ENCODE assay signal across 9 mouse cellular contexts in genomic region chr12:4769333-4769723, GRCm38 (mm10). TPM values are rescaled to one million over a fixed set of nuclear protein-coding genes. Genes with fewer than 3 reads are reported as not detected.
DNase-seq lines count a peak whose midpoint lies in the region; ATAC-seq and TF ChIP-seq lines count a peak whose summit lies in the region.
"Had no signal": no experiment of that assay in that cellular context is flagged by ENCODE, and none has a peak within 500 bp of the region (broad histone marks: within the 10 kb centered on the region; RNA-seq: fewer than 3 reads in every experiment).

No protein-coding gene starts in this region.

- H3K9me3 ChIP-seq in kidney, postnatal 0 days (replicated peaks; ENCODE audit: low read length), result no peaks in the 10 kb centered on the region
- no peaks in the 10 kb centered on the region for H3K9me3 ChIP-seq in embryonic facial prominence, embryonic 14.5 days (ENCODE audit: control insufficient read depth, low read length)
- no peaks in the 10 kb centered on the region for H3K9me3 ChIP-seq in intestine, embryonic 15.5 days
- no peaks in the 10 kb centered on the region for H3K9me3 ChIP-seq in midbrain, embryonic 16.5 days (replicated peaks; ENCODE audit: control insufficient read depth, low read length, poor library complexity, severe bottlenecking)

- H3K27ac ChIP-seq in kidney, postnatal 0 days, result peak overlapping the region; percentile 91
- H3K27ac ChIP-seq in embryonic facial prominence, embryonic 14.5 days (replicated peaks; ENCODE audit: low read depth, low read length), result peak overlapping the region; percentile 86; the same call in 1 of the 2 replicates
- H3K27ac ChIP-seq in intestine, embryonic 15.5 days, result peak overlapping the region; percentile 92; the same call in 1 of the 2 replicates
- H3K27ac ChIP-seq in midbrain, embryonic 16.5 days (ENCODE audit: low read length), result peak overlapping the region; percentile 99

- peak overlapping the region; percentile 77 for H3K4me2 ChIP-seq in kidney, postnatal 0 days (ENCODE audit: low read length)
- peak overlapping the region; percentile 79 for H3K4me2 ChIP-seq in embryonic facial prominence, embryonic 14.5 days (ENCODE audit: low read depth, low read length)
- peak overlapping the region; percentile 89 for H3K4me2 ChIP-seq in intestine, embryonic 15.5 days (replicated peaks)
- peak overlapping the region; percentile 68 for H3K4me2 ChIP-seq in midbrain, embryonic 16.5 days (ENCODE audit: low read length)

- no peak for TF ChIP-seq CTCF in kidney, postnatal 0 days (IDR thresholded peaks at IDR 0.05; ENCODE audit: low read depth)

- no peak; the same call in 1 of the 2 replicates for ATAC-seq in kidney, postnatal 0 days (replicated peaks; ENCODE audit: low FRiP score, low read depth)
- peak; percentile 41; the same call in 1 of the 2 replicates for ATAC-seq in embryonic facial prominence, embryonic 14.5 days (ENCODE audit: low read depth)
- ATAC-seq in intestine, embryonic 15.5 days, result peak; percentile 35; the same call in 1 of the 2 replicates
- ATAC-seq in midbrain, embryonic 16.5 days, result peak; percentile 61

- no peaks in the 10 kb centered on the region for H3K27me3 ChIP-seq in kidney, postnatal 0 days (ENCODE audit: insufficient read depth, low read length)
- H3K27me3 ChIP-seq in embryonic facial prominence, embryonic 14.5 days (replicated peaks; ENCODE audit: control insufficient read depth, insufficient read depth, low read length), result no peaks in the 10 kb centered on the region
- H3K27me3 ChIP-seq in intestine, embryonic 15.5 days (replicated peaks), result no peaks in the 10 kb centered on the region
- no peaks in the 10 kb centered on the region for H3K27me3 ChIP-seq in midbrain, embryonic 16.5 days (ENCODE audit: control insufficient read depth, insufficient read depth, low read depth, low read length)
- H3K27me3 ChIP-seq: Patski had no signal

- 0 out of 2 replicates have a peak, but pooled peaks cover 4% of the 10 kb centered on the region for H3K4me1 ChIP-seq in kidney, postnatal 0 days (replicated peaks; ENCODE audit: insufficient read depth, low read length)
- H3K4me1 ChIP-seq in embryonic facial prominence, embryonic 14.5 days (ENCODE audit: control insufficient read depth, insufficient read depth, low read length), result peaks cover 5% of the 10 kb centered on the region; the same call in 1 of the 2 replicates
- H3K4me1 ChIP-seq in intestine, embryonic 15.5 days (replicated peaks), result 0 out of 2 replicates have a peak, but pooled peaks cover 4% of the 10 kb centered on the region
- H3K4me1 ChIP-seq in midbrain, embryonic 16.5 days (ENCODE audit: control insufficient read depth, insufficient read depth, low read length), result no peaks in the 10 kb centered on the region

- H3K36me3 ChIP-seq in kidney, postnatal 0 days (ENCODE audit: insufficient read depth, low read length), result no peaks in the 10 kb centered on the region
- no peaks in the 10 kb centered on the region for H3K36me3 ChIP-seq in embryonic facial prominence, embryonic 14.5 days (ENCODE audit: control insufficient read depth, insufficient read depth, low read length)
- no peaks in the 10 kb centered on the region for H3K36me3 ChIP-seq in intestine, embryonic 15.5 days
- H3K36me3 ChIP-seq in midbrain, embryonic 16.5 days (ENCODE audit: control insufficient read depth, insufficient read depth, low read length), result no peaks in the 10 kb centered on the region

- peak overlapping the region; percentile 72 for H3K4me3 ChIP-seq in kidney, postnatal 0 days (replicated peaks; ENCODE audit: low read depth, low read length)
- H3K4me3 ChIP-seq in embryonic facial prominence, embryonic 14.5 days (ENCODE audit: low read depth, low read length), result peak overlapping the region; percentile 58
- peak overlapping the region; percentile 69 for H3K4me3 ChIP-seq in intestine, embryonic 15.5 days (replicated peaks)
- peak overlapping the region; percentile 72 for H3K4me3 ChIP-seq in midbrain, embryonic 16.5 days (ENCODE audit: low read depth, low read length)

- WGBS in kidney, postnatal 0 days, result 19% methylated on average over 13 of the region's 13 CpGs
- 17% methylated on average over 13 of the region's 13 CpGs for WGBS in embryonic facial prominence, embryonic 14.5 days
- 22% methylated on average over 13 of the region's 13 CpGs for WGBS in intestine, embryonic 15.5 days
- WGBS in midbrain, embryonic 16.5 days, result 15% methylated on average over 13 of the region's 13 CpGs

- DNase-seq in kidney, postnatal 0 days (ENCODE audit: low spot score), result no peak
- DNase-seq in kidney, postnatal 36 days, result no peak
- DNase-seq in embryonic facial prominence, embryonic 14.5 days (ENCODE audit: low spot score), result no peak
- no peak for DNase-seq in layer of hippocampus, postnatal 36 days
- no peak for DNase-seq in spleen, postnatal 36 days (ENCODE audit: low spot score in 2 of 2)
- no peak for DNase-seq in kidney, postnatal 10 days

- H3K9ac ChIP-seq in kidney, postnatal 0 days (ENCODE audit: low read depth, low read length), result peak overlapping the region; percentile 87
- peak overlapping the region; percentile 81 for H3K9ac ChIP-seq in embryonic facial prominence, embryonic 14.5 days (ENCODE audit: low read depth, low read length)
- peak overlapping the region; percentile 89 for H3K9ac ChIP-seq in intestine, embryonic 15.5 days
- peak overlapping the region; percentile 93 for H3K9ac ChIP-seq in midbrain, embryonic 16.5 days (ENCODE audit: low read depth, low read length)

RNA-seq across cellular contexts. Expression of gene Fam228b, which starts 0.3 kb away (rescaled TPM):
- polyA plus RNA-seq in kidney, postnatal 0 days (2015; fragmentation: Nextera tagmentation; extraction: Ambion mirVana), result 1.8 and 3.8 TPM in 2 replicates
- 3.2 and 4.9 TPM in 2 replicates for polyA plus RNA-seq in embryonic facial prominence, embryonic 14.5 days (2014; fragmentation: Nextera tagmentation; extraction: Ambion mirVana)
- polyA plus RNA-seq in intestine, embryonic 15.5 days (2015; fragmentation: Nextera tagmentation; extraction: Ambion mirVana), result 1.2 and 1.8 TPM in 2 replicates
- polyA plus RNA-seq in midbrain, embryonic 16.5 days (2015; fragmentation: Nextera tagmentation; extraction: Ambion mirVana), result 5.9 and 8.0 TPM in 2 replicates
- 10 to 100 TPM; 17.5 to 25.6 TPM for total RNA-seq in layer of hippocampus, postnatal 36 days (2021)

RNA-seq across cellular contexts. Expression of gene Pfn4, which starts 0.5 kb away (rescaled TPM):
- polyA plus RNA-seq in kidney, postnatal 0 days (2015; fragmentation: Nextera tagmentation; extraction: Ambion mirVana), result 4.2 and 5.2 TPM in 2 replicates
- 5.0 and 5.4 TPM in 2 replicates for polyA plus RNA-seq in embryonic facial prominence, embryonic 14.5 days (2014; fragmentation: Nextera tagmentation; extraction: Ambion mirVana)
- 1.7 TPM in 2 replicates for polyA plus RNA-seq in intestine, embryonic 15.5 days (2015; fragmentation: Nextera tagmentation; extraction: Ambion mirVana)
- polyA plus RNA-seq in midbrain, embryonic 16.5 days (2015; fragmentation: Nextera tagmentation; extraction: Ambion mirVana), result 15.1 and 17.4 TPM in 2 replicates
- total RNA-seq in layer of hippocampus, postnatal 36 days (2021), result 10 to 100 TPM; 10.3 to 10.6 TPM

RNA-seq across cellular contexts. Expression of gene Fam228a, which starts 31.1 kb away (rescaled TPM):
- polyA plus RNA-seq in kidney, postnatal 0 days (2015; fragmentation: Nextera tagmentation; extraction: Ambion mirVana), result 0.12 and 0.18 TPM in 2 replicates
- polyA plus RNA-seq in embryonic facial prominence, embryonic 14.5 days (2014; fragmentation: Nextera tagmentation; extraction: Ambion mirVana), result 0.25 and 0.56 TPM in 2 replicates
- 0.14 TPM in 2 replicates for polyA plus RNA-seq in intestine, embryonic 15.5 days (2015; fragmentation: Nextera tagmentation; extraction: Ambion mirVana)
- 0.69 and 1.1 TPM in 2 replicates for polyA plus RNA-seq in midbrain, embryonic 16.5 days (2015; fragmentation: Nextera tagmentation; extraction: Ambion mirVana)
- total RNA-seq in layer of hippocampus, postnatal 36 days (2021), result 1 to 10 TPM; 2.2 to 4.1 TPM

RNA-seq across cellular contexts. Expression of gene Sf3b6, which starts 48.0 kb away (rescaled TPM):
- polyA plus RNA-seq in kidney, postnatal 0 days (2015; fragmentation: Nextera tagmentation; extraction: Ambion mirVana), result 333 and 389 TPM in 2 replicates
- polyA plus RNA-seq in embryonic facial prominence, embryonic 14.5 days (2014; fragmentation: Nextera tagmentation; extraction: Ambion mirVana), result 245 and 248 TPM in 2 replicates
- polyA plus RNA-seq in intestine, embryonic 15.5 days (2015; fragmentation: Nextera tagmentation; extraction: Ambion mirVana), result 203 and 231 TPM in 2 replicates
- polyA plus RNA-seq in midbrain, embryonic 16.5 days (2015; fragmentation: Nextera tagmentation; extraction: Ambion mirVana), result 204 TPM in 2 replicates
- 10 to 100 TPM; 83.2 to 96.7 TPM for total RNA-seq in layer of hippocampus, postnatal 36 days (2021)
